15 mouse cellular contexts compared by ENCODE assay signal in genomic region chr6:108224361-108224760, GRCm38 (mm10).
"Had no signal": no experiment of that assay in that cellular context is flagged by ENCODE, and none has a peak within 500 bp of the region (broad histone marks: within the 10 kb centered on the region; RNA-seq: fewer than 3 reads in every experiment).

No protein-coding gene starts in this region.

- H3K36me3 ChIP-seq: limb, embryonic 10.5 days; limb, embryonic 13.5 days; liver, embryonic 12.5 days; liver, embryonic 15.5 days; midbrain, embryonic 13.5 days had no signal

- ATAC-seq: liver, embryonic 12.5 days; midbrain, embryonic 13.5 days had no signal

- DNase-seq: kidney, adult 9 months; kidney, postnatal 25 days; layer of hippocampus, adult 9-11 months; liver; lung, adult 18-20 months; thymus, adult 18-20 months; thymus, postnatal 36 days had no signal

- H3K4me1 ChIP-seq: liver, embryonic 15.5 days; midbrain, embryonic 13.5 days had no signal

- H3K9me3 ChIP-seq: limb, embryonic 10.5 days; limb, embryonic 13.5 days; liver, embryonic 12.5 days; liver, embryonic 15.5 days; midbrain, embryonic 13.5 days had no signal

- H3K9ac ChIP-seq: limb, embryonic 13.5 days; liver, embryonic 12.5 days; liver, embryonic 15.5 days; midbrain, embryonic 13.5 days had no signal

- H3K27ac ChIP-seq: kidney, postnatal 0 days; layer of hippocampus, adult 2 months; limb, embryonic 10.5 days; limb, embryonic 13.5 days; liver, embryonic 12.5 days; liver, embryonic 15.5 days; macrophage; midbrain, embryonic 13.5 days had no signal

- H3K27me3 ChIP-seq: limb, embryonic 13.5 days; liver, embryonic 12.5 days; liver, embryonic 15.5 days; midbrain, embryonic 13.5 days had no signal

- H3K4me2 ChIP-seq: limb, embryonic 13.5 days; liver, embryonic 12.5 days; liver, embryonic 15.5 days; midbrain, embryonic 13.5 days had no signal

- H3K4me3 ChIP-seq: layer of hippocampus, adult 2 months; limb, embryonic 10.5 days; limb, embryonic 13.5 days; liver, embryonic 12.5 days; liver, embryonic 15.5 days; midbrain, embryonic 13.5 days had no signal
